Mouse (Mus musculus) spleen, postnatal 36 days (tissue): ENCODE measurements at regions not wholly inside any gene's neighbourhood (a gene's known extent, or its start where the extent isn't known, plus 50 kb on each side); places are given as distances from the start of the nearest gene placed in this dataset.

Source experiments
- DNase-seq, 2 experiments: peaks; one replicate each; pipeline ENCODE4 v3.0.0; 2022; ENCODE audit warnings: low spot score in 2 of 2, mixed read lengths in 1 of 2

DNA sequence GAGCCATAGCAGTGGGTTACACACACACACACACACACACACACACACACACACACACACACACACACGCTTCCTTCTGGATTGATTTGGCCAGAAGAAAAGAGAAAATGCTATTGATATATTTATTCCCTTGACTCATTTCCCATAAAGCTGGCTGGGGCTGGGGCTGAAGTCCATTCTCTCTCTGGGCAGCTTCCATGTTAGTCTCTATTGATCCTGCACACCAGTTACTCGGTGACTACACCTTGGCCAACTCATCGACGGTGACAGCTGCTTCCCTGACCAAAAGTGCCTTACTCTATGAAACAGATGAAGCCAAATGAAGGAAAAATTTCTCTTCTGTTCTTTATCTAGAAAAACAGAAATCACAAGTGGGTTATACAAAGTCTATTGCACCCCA lies 82.1 kb downstream of the Snx18 start:
- DNase-seq, result no peak

DNA sequence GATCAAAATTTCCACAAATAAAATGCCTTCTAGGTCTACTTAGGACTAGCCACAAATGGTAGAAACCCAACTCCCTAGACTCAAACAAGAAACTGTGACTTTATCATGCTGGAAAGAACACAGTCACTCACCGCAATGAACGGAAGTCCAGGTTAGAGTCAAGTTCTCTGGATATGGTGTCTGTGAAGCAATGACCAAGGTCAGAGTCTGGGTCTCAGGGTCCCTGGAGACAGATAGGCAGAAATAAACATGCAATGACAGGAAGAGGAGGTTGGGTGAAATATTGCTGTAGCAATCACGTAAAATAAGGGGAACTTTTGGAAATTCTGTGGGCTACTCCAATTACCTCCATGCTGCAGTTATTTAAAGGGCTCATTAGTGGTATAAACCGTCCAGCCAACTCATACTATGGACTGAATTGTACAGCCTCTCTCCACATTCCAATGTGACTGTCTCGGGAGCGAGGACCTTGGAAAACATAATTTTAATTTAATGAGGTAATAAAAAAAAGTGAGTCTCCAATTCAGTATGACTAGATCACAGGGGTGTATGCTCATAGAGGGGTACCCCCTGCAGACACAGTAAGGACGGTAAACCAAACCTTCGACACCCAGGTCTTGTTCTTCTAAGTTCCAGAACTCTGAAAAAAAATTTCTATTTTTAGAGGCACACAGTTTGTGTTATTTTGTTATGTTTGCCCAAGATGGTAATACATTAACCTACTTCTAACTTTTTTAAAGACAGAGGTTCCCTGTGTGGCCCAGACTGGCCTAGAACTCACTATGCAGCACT lies 83.5 kb downstream of the Snx18 start:
- no peak for DNase-seq

DNA sequence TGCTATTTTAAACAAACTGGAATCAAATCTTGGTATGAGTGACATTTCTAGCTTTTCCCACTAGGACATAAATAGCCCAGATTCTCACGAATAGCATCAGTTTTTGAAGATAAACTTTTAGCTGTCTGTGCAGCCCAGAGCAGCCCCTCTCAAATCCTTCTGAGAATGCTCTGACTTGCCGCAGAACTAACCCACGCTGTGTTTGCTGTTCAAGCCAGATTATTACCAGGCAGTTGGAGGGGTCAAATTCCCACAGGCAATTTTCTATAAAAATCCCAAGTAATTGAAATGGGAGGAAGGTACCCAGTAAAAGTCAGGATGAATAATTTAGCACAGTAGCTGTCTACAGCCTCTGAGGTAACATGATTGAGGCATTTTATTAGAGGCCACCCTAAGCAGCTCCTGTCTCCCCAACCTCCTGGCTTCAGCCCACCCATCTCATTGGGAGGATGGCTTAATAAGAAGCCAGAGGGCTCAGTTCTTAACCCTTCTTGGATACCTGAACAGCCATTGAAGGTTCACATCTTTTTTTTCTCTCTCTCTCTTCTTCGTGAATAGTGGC lies 84.4 kb downstream of the Snx18 start:
- DNase-seq, result no peak

DNA sequence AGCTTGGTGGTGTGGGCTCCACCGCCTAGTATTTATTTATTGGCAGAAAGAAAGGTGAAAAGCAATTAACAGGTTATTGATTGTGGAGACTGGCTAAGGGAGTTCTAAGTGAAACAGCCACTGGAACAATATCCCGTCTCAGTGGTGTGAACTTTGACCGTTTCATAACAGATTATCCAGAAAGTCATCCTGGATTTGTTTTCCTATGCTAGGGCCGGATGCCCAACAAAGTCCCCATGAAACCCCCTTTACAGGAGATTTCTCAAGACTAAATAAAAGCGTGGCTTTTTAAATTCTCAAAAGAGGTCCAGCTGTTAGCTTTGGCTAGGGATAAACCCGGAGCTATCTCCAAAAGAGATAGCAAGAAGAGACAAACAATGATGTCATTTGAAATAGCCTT lies 91.4 kb downstream of the Snx18 start:
- DNase-seq, result no peak

DNA sequence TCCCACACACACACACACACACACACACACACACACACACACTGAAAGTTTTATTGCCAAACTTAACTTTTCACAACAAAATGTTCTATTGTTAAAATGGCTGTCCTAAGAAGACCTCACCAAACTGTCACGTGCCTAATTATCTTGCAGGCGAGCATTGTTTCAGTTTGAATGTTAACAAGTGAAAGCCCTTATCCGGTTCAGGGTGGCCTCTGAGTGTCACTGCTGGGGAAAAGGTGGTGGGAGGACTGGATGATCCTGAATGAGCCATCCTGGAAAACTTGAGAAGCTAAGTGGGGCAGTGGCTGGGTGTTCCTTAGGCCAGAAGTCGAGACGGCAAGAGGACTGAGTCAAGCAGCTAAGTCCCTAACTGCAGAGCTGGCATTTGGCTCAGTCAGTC lies 94.9 kb downstream of the Snx18 start:
- DNase-seq, result no peak

DNA sequence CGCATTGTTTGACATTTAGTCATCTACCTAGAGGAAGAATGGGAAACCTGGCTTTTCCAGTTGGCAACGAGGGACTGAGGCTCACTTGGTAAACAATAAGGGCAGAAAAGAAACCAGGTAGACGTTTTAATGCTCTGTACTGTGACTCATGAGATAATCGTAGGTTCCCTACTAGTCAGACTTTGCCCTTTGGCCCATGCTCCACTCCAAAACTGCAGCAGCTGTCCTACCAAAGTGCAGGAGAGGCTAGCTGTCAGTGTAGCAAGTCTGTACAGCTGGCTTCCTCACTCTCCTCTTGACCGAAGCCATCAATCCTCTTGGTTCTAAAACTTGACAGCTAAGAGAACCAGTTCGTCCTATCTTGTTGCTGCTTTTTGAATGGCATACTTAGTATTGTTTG lies 100.2 kb downstream of the Snx18 start:
- DNase-seq, result no peak

DNA sequence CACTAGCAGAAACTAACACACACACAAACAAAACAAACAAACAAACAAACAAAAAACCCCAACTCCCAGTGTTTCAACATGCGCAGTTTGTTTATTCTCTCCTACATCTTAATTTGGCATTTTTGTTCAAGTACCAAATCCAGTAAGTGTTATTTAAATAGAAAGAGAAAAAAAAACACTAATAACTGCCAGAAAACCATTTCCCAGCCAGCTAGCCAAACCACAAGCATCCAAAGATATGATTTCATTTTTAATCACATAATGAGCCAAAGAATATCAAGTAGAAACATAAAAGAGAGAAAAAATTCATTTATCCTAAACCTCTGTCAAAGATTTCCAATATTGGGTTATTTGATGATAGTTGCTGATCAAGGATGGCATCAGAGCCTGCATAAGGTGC lies 102.3 kb downstream of the Snx18 start:
- no peak for DNase-seq

DNA sequence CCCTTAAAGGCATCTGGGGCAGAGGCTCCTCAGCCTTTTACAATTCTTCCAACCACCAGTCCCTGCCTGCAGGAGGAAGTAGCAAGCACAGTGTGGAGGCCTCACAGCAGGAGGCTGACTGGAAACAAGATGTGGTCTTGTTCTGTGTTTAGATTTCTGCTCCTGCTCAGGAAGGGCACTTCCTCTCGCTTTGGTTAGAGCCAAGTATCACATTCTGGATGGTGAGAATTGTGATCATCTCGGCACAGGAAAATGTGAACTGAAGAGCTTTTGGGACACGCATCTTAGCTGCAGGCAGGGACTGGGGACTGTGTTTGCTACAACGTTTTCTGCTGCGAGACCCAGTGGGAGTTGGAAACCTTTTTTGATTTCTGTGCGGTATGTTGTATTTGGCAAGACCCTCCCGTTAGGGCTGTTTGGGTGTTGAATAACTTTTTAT lies 103.2 kb downstream of the Snx18 start:
- peak in 1 of 2 experiments; percentile 11 for DNase-seq

DNA sequence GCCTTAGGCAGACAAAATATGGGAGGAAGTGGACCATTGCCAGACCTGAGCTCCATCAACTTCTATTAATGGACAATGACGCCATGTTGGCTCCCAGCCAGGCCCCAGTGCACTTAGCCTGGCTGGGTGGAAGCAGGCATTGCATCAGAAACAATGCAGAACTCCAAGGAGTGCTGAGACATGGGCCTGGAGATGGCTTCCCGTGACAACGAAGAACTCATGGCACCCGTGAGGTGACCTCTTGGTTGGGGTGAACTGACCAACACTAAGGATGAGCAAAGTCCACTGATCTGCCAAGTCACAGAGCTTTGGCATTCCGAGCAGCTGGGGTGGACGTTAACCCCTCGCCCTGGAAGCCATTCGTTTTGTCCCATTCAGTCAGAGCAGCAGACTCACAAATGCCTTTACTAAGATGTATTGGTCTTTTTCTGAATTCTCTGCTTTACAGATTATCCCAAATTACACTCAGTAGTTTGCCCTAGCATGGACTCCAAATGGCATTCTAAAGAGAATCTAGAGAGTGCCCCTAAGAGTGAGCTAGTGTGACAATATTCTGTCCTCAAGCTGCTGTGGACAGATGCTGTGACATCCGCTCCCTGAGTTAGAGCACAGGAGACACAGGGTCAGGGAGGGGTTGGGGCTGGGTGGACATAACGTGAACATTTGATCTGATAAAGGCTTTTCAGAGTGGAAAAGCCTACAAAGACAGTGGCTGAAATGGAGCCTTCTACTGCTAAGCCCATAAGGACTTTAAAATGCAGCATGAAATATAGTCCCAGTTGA lies 108.8 kb downstream of the Snx18 start:
- DNase-seq, result no peak

DNA sequence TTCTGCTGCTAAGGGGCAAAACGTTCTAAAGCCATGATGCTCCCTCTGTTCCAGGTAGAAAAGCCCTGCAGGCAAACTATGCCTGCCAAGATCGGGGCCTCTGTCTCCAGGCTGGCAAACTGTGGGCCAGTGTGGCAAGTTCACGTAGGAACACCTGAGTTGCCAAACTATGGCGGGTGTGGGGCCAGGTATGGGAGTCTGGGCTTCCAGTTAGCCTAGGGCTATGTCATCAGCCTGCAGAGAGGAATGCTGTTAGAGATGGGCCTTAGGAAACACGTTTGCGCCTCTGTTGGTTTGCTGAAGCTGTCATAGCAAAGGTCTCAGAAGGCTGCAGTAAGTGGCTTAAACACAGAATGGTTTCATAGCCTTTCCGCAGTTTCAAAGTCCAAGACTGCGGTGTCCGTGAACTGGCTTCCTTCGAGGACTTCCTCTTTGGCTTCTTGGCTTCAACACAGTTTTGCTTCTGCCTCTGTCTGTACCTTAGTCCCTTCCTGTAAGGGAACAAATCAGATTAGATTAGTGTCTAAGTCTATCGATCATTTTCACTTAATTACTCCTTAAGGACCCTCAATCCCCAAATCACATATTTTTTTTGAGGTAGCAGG lies 110.1 kb downstream of the Snx18 start:
- no peak for DNase-seq

DNA sequence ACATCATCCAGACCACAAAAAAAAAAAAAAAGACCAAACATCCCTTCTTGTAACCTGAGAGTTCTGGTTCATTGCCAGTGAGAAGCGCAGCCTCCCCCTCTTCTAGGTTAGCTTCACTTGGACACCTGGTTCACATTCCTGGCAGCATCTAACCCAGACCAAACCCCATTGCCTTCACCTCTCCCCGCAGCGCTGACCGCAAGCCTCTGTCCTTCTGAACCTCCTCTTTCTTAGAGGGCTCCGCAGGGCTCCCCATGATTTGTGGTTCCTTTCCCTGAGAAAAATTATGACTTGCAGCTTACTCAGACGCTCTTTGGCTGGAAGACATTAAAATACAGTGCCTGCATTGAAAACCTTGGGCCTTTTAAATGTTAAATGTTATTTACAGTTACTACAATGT lies 115.8 kb downstream of the Snx18 start:
- no peak for DNase-seq

DNA sequence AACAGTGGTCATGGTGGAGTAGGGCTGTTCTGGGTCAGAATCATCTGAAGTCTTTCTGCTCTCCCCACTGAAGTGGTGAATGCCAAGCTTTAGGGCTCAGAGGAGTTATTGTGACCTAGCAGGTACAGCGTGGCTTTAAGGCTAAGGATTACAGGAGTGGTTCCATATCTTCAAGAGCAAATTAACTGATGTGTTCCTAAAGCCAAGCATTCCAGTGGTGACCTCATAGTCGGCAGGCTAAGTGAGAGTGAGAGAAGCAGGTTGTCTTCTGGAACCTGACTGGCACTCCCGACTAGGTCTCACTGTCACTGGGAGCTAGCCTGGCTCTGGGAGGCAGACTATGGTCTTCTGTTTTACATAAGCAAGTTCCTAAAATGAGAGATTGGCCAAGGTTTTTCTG lies 116.3 kb downstream of the Snx18 start:
- DNase-seq, result no peak

DNA sequence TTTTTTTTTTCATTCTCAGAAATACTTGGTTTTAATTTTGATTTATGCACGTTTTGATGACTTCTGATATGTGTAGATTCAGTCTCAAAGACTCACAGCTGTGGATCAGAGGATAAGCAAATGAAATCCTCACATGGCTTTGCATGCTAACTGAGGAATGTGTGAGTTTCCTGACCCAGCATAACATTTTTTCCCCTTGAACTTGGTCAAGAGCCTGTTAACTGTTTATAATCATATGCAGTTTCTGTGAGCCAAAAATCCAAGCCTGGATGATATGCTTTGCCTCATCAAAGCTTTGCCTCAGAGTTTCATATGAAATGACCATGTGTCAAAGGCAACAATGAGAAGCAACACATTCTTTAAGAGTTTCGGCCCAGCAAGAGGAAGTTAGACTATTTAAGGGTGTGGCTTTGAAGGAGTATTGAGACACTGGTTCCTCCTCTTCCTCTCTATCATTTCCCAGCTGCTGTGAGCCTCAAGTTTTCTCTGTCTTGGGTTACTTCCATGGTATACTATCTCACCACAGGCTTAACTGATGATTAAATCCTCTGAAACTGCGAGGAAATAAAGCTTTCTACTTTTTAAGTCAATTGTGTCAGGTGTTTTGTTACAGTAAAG lies 117.9 kb downstream of the Snx18 start:
- DNase-seq, result no peak

DNA sequence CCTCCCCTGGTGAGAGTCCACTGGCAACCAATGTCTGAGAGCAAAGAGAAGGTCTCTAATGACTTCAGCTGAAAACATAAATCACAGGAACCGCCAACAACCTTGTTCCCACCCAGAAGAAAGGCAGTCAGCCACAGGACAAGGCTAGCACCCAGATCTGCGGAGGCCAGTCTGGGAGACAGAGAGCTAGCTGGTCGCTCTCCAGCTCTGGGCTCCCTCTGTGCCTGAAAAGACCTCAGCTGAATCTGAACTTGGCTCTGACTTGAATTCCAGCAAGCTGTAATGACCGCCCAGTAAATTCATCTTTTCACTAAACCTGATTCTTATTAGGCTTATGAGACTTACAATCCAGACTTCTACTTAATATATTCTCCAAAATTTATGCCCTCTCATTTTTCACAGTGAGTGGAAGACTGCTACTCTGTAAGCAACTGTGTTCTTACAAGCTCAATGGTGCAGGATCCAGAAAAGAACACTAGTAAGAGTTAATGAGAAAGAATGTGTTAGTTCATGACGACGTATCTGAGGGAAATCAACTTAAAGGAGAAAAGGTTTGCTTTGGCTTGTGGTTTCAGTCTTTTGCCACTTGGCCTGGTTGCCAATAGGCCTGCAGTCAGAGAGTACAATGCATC lies 119.2 kb downstream of the Snx18 start:
- no peak for DNase-seq

DNA sequence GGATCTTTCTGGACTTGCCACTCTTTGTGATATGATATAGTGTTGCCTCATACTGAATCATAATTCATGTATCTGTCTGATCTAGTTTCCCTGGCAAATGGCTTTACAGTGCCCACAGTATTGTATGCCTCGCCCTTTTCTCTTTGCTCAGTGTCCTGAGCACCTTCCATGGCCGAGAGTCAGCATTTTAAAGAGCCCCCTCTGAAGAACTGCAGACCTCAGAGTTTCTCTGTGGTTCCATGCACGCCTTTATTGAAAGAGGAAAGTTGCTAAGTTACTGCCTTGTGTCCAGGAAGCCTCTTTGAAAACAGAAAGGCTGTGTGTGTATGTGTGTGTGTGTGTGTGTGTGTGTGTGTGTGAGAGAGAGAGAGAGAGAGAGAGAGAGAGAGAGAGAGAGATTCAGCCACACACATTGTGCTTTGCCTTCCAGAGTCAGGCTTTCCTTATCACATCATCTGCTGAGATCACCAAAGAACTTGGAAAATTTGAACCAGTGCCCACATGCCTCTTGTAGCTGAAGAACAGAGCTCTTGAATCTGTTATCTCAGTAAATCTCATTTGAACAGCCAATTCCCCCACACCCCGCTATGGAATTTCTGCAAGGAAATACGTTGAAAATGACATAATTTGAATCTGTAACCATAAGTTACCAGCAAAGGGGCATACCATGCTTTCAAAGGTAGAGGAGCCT lies 122.6 kb downstream of the Snx18 start:
- DNase-seq, result no peak

DNA sequence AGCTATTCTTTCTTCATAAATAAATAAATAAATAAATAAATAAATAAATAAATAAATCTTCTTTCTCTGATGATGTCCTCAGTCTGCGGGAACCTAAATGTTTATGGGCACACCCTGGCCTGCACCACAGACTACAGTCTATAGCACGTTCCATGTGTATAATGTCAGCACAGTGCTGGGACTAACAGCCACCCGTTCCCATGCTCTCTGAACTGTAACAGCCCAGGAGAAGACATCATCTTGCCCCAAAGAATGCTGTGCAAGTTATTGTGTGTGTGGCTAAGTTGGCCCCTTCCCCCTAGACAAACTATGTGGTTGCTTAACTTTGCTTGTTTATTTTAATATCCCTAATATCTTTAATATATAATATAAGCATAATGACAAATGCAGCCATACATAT lies 123.2 kb downstream of the Snx18 start:
- DNase-seq, result no peak

DNA sequence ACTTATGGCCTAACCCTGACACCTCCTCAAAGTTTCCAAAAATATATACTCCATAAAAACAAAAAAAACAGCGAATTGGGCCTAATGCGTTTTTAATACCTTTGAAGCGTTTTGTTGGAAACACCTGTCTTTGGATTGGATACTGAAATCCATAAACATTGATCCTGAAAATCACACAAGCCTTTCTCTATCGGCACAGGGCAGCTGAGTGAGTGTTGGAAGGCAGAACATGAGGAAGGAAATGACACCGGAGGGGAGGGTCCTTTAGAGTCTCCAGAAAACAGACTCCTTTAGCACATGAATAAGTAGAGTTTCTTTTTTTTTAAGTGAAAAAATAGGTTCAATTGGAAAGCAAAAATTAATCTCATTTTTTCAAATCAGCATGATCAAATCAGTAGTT lies 123.7 kb downstream of the Snx18 start:
- no peak for DNase-seq

DNA sequence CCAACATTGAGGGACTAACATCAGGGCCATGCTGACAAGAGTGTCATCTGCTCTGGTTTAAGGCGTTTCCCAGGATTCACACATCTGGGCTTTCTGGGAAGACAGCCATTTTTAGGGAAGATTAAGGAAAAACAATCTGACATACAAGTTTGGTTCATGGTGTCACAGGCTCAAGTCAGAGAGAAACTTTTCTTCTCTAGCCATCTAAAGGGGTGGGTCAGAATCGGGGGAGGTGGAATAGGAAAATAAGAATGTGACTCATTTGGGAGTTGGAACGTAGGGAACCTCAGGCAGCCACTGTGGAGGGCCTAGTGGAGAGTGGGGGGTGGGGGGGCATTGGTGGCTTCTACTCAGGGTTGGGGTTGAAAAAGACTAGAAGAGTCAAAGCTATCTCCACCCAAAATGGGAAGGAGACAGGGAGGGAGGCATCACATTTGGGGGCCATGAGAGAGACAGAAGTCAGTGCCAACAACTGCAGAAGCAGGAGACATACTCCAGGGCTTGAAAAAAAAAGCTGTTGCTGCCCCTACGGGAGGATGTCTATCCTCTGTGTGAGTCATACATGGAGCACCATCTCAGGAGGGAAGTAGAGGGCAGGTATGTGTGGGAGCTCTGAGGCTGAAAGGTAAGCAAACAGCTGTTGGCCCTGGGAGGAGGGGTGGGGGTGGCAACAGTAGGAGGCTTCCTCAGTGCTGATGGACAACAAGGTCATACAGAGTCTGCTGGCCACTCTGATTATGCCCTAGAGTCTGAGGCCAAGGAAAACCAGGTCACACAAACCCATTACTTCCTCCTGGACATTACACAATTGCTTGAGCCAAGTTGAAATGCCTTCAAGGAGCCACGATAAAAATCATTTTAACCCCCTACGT lies 128.2 kb downstream of the Snx18 start:
- no peak for DNase-seq

DNA sequence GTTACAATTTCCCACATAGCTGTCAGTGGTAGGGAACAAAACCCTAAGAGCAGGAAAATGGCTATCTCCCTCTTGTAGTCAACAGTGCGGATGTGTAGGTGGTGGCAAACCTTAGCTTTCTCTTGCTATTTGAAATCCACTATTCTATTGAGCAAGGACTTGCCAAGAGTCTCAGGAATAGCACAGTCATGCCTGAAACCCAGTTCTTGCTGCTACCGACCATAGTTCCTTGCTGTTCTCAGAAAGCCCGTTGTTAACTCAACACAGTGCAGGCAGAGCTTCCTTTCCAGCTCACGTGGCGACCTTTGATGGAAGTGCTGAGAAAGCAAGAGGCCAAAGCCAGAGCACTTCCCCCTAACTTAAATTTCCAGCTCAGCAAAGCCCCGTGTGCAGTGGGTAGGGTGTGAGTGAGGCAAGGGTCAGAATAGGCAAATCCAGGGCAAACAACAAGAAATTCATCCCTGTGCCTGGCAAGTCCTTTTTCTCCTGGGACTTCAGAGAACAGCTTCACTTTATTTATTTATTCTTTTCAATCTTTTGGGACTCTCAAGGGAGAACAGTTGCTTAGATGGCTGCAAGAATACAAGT lies 131.9 kb downstream of the Snx18 start:
- DNase-seq, result peak in 1 of 2 experiments; percentile 16

DNA sequence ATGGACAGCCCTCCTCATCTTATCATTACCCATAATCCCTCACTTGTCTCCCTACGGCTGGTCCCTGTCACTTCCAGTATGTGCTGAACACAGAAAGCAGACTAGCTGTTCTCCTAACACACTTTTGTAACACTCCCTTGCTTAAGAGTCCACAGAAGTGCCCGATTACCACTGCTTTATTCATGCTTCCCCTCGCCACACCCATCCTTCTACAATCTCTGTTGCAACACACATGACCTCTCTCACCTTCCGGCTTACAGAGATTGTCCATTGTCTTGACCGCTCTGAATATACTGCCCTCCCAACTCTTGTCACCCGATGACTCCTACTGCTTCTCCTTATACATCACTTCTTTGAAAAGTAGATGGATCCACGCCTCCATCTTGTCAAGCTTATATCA lies 132.9 kb downstream of the Snx18 start:
- DNase-seq, result peak in 1 of 2 experiments; percentile 17
